Comparison of ENCODE assay signal across 18 mouse cellular contexts in genomic region chr6:112899276-112899675, GRCm38 (mm10). TPM values are rescaled to one million over a fixed set of nuclear protein-coding genes. Genes with fewer than 3 reads are reported as not detected.
A peak's percentile ranks its signal among the peaks of the same experiment; 100 is the strongest.
DNase-seq lines count a peak whose midpoint lies in the region; ATAC-seq lines count a peak whose summit lies in the region.
"Had no signal": no experiment of that assay in that cellular context is flagged by ENCODE, and none has a peak within 500 bp of the region (broad histone marks: within the 10 kb centered on the region; RNA-seq: fewer than 3 reads in every experiment).

No protein-coding gene starts in this region.

- no peak for ATAC-seq in forebrain, embryonic 11.5 days (replicated peaks; ENCODE audit: low FRiP score)
- ATAC-seq in hindbrain, embryonic 12.5 days (ENCODE audit: low FRiP score) = no peak
- no peak for ATAC-seq in midbrain, embryonic 13.5 days
- no peak for ATAC-seq in megakaryocyte-erythroid progenitor cell, adult 5-6 weeks (replicated peaks; ENCODE audit: low FRiP score, low TSS enrichment, poor library complexity, severe bottlenecking)
- ATAC-seq: intestine, embryonic 16.5 days had no signal

- H3K9me3 ChIP-seq in embryonic facial prominence, embryonic 10.5 days = no peaks in the 10 kb centered on the region
- H3K9me3 ChIP-seq in forebrain, embryonic 11.5 days (ENCODE audit: control insufficient read depth, low read length) = no peaks in the 10 kb centered on the region
- H3K9me3 ChIP-seq in hindbrain, embryonic 12.5 days (replicated peaks) = no peaks in the 10 kb centered on the region
- H3K9me3 ChIP-seq in midbrain, embryonic 13.5 days = no peaks in the 10 kb centered on the region
- H3K9me3 ChIP-seq: limb, embryonic 13.5 days; liver, embryonic 15.5 days; megakaryocyte, embryonic 14.5 days had no signal

- peak overlapping the region; percentile 33; the same call in 1 of the 2 replicates for H3K4me2 ChIP-seq in forebrain, embryonic 11.5 days (ENCODE audit: low read depth, low read length, severe bottlenecking)
- H3K4me2 ChIP-seq in hindbrain, embryonic 12.5 days (replicated peaks) = peak overlapping the region; percentile 29
- peak overlapping the region; percentile 36 for H3K4me2 ChIP-seq in midbrain, embryonic 13.5 days (replicated peaks)
- H3K4me2 ChIP-seq: limb, embryonic 13.5 days; liver, embryonic 15.5 days had no signal

- peak overlapping the region; percentile 9; the same call in 1 of the 2 replicates for H3K4me3 ChIP-seq in embryonic facial prominence, embryonic 10.5 days
- no peak overlapping the region for H3K4me3 ChIP-seq in forebrain, embryonic 11.5 days (ENCODE audit: low read depth, low read length)
- 0 out of 2 replicates have a peak overlapping the region, but pooled peaks have one; percentile 2 for H3K4me3 ChIP-seq in hindbrain, embryonic 12.5 days
- peak overlapping the region; percentile 16; the same call in 1 of the 2 replicates for H3K4me3 ChIP-seq in midbrain, embryonic 13.5 days (replicated peaks)
- H3K4me3 ChIP-seq: erythroblast, embryonic 14.5 days; heart, adult 2 months; limb, embryonic 13.5 days; liver, embryonic 15.5 days; megakaryocyte, embryonic 14.5 days had no signal

- H3K36me3 ChIP-seq in embryonic facial prominence, embryonic 10.5 days (replicated peaks) = 0 out of 2 replicates have a peak, but pooled peaks cover 4% of the 10 kb centered on the region
- no peaks in the 10 kb centered on the region for H3K36me3 ChIP-seq in forebrain, embryonic 11.5 days (ENCODE audit: control insufficient read depth, insufficient read depth, low read length)
- H3K36me3 ChIP-seq in hindbrain, embryonic 12.5 days = no peaks in the 10 kb centered on the region
- no peaks in the 10 kb centered on the region for H3K36me3 ChIP-seq in midbrain, embryonic 13.5 days
- H3K36me3 ChIP-seq: limb, embryonic 13.5 days; liver, embryonic 15.5 days had no signal

- no peak overlapping the region for H3K9ac ChIP-seq in forebrain, embryonic 11.5 days (ENCODE audit: low read length)
- no peak overlapping the region; the same call in 1 of the 2 replicates for H3K9ac ChIP-seq in hindbrain, embryonic 12.5 days
- 0 out of 2 replicates have a peak overlapping the region, but pooled peaks have one; percentile 42 for H3K9ac ChIP-seq in midbrain, embryonic 13.5 days (replicated peaks)
- H3K9ac ChIP-seq: limb, embryonic 13.5 days; liver, embryonic 15.5 days had no signal

- no peaks in the 10 kb centered on the region for H3K27me3 ChIP-seq in embryonic facial prominence, embryonic 10.5 days (replicated peaks; ENCODE audit: low read depth, poor library complexity, severe bottlenecking)
- no peaks in the 10 kb centered on the region for H3K27me3 ChIP-seq in forebrain, embryonic 11.5 days (ENCODE audit: control insufficient read depth, insufficient read depth, low read length)
- no peaks in the 10 kb centered on the region for H3K27me3 ChIP-seq in hindbrain, embryonic 12.5 days
- H3K27me3 ChIP-seq in midbrain, embryonic 13.5 days = no peaks in the 10 kb centered on the region
- H3K27me3 ChIP-seq: limb, embryonic 13.5 days; liver, embryonic 15.5 days; megakaryocyte, embryonic 14.5 days had no signal

- peaks cover 68% of the 10 kb centered on the region for H3K4me1 ChIP-seq in embryonic facial prominence, embryonic 10.5 days
- peaks cover 62% of the 10 kb centered on the region for H3K4me1 ChIP-seq in forebrain, embryonic 11.5 days (replicated peaks; ENCODE audit: control insufficient read depth, insufficient read depth, low read length)
- H3K4me1 ChIP-seq in hindbrain, embryonic 12.5 days = peaks cover 86% of the 10 kb centered on the region
- H3K4me1 ChIP-seq in midbrain, embryonic 13.5 days (replicated peaks) = peaks cover 93% of the 10 kb centered on the region

- H3K27ac ChIP-seq in embryonic facial prominence, embryonic 10.5 days (replicated peaks) = peak overlapping the region; percentile 71
- H3K27ac ChIP-seq in forebrain, embryonic 11.5 days (ENCODE audit: low read depth, low read length) = peak overlapping the region; percentile 98
- peak overlapping the region; percentile 95 for H3K27ac ChIP-seq in hindbrain, embryonic 12.5 days
- peak overlapping the region; percentile 97 for H3K27ac ChIP-seq in midbrain, embryonic 13.5 days
- H3K27ac ChIP-seq: heart, adult 2 months; limb, embryonic 13.5 days; liver, embryonic 15.5 days had no signal

- WGBS in embryonic facial prominence, embryonic 10.5 days = 88% methylated on average over 5 of the region's 5 CpGs
- 82% methylated on average over 5 of the region's 5 CpGs for WGBS in forebrain, embryonic 11.5 days
- WGBS in hindbrain, embryonic 12.5 days = 56% methylated on average over 5 of the region's 5 CpGs
- WGBS in midbrain, embryonic 13.5 days = 51% methylated on average over 5 of the region's 5 CpGs

- DNase-seq in embryonic facial prominence, embryonic 10.5 days (ENCODE audit: low spot score) = no peak
- DNase-seq in forebrain, embryonic 11.5 days (ENCODE audit: low spot score) = no peak
- no peak for DNase-seq in heart, adult 11 months
- no peak for DNase-seq in embryo, embryonic 10.5 days (ENCODE audit: low spot score)
- DNase-seq in thymus, postnatal 14 days = no peak
- DNase-seq: cerebellum, adult 11-12 months; heart, adult 2 months; lung, postnatal 10 days; right cerebral cortex, postnatal 25 days; thymus, postnatal 36 days had no signal

RNA-seq across cellular contexts. Expression of gene Srgap3, which starts 47.8 kb away (rescaled TPM):
- polyA plus RNA-seq in embryonic facial prominence, embryonic 10.5 days (2016; fragmentation: Nextera tagmentation; extraction: Ambion mirVana) = 8.0 and 10.5 TPM in 2 replicates
- 37.8 and 38.5 TPM in 2 replicates for polyA plus RNA-seq in forebrain, embryonic 11.5 days (2014; fragmentation: Nextera tagmentation; extraction: Ambion mirVana)
- polyA plus RNA-seq in hindbrain, embryonic 12.5 days (2016; fragmentation: Nextera tagmentation; extraction: Ambion mirVana) = 44.8 and 48.9 TPM in 2 replicates
- polyA plus RNA-seq in midbrain, embryonic 13.5 days (2015; fragmentation: Nextera tagmentation; extraction: Ambion mirVana) = 49.8 and 53.5 TPM in 2 replicates
- 2.3 and 2.8 TPM in 2 replicates for total RNA-seq in megakaryocyte-erythroid progenitor cell, adult 5-6 weeks (2014; fragmentation: Nextera tagmentation)
- 0.75 and 2.4 TPM in 2 replicates for total RNA-seq in megakaryocyte-erythroid progenitor cell, adult 5-6 weeks (2017)
